Mouse (Mus musculus) limb, embryonic 15.5 days (tissue): ENCODE results near the gene Pdlim4. TPM values are rescaled to one million over a fixed set of nuclear protein-coding genes. Genes with fewer than 3 reads are reported as not detected.
A peak's percentile ranks its signal among the peaks of the same experiment; 100 is the strongest.
"Not testable (repeated sequence)": the region's sequence is repeated elsewhere in the genome, so short reads cannot be mapped to it uniquely, and the experiment has no call there.

Source experiments
- ATAC-seq: fragments of 200-750 bp; cut with Nextera tagmentation; 2 replicates; pipeline ENCODE4 v1.8.0; 2017; ENCODE audit warnings: low read depth, moderate TSS enrichment; ENCODE audit not compliant: insufficient number of reproducible peaks, low FRiP score, low TSS enrichment
- H3K27ac ChIP-seq: fragments of 300-500 bp; sonication (generic); 2 replicates; pipeline ENCODE4 v1.5.1; 2015; ENCODE audit warnings: moderate library complexity, mild to moderate bottlenecking, inconsistent platforms
- H3K27me3 ChIP-seq: fragments of 300-500 bp; sonication (generic); 2 replicates; pipeline ENCODE4 v1.6.1; 2015; ENCODE audit warnings: inconsistent platforms
- H3K36me3 ChIP-seq: fragments of 300-500 bp; sonication (generic); 2 replicates; pipeline ENCODE4 v1.6.1; 2015; ENCODE audit warnings: inconsistent platforms
- H3K4me1 ChIP-seq: fragments of 300-500 bp; sonication (generic); 2 replicates; pipeline ENCODE4 v1.6.1; 2015; ENCODE audit warnings: inconsistent platforms
- H3K4me2 ChIP-seq: fragments of 300-500 bp; sonication (generic); 2 replicates; pipeline ENCODE4 v1.6.1; 2015; ENCODE audit warnings: mild to moderate bottlenecking, inconsistent platforms
- H3K4me3 ChIP-seq: fragments of 300-500 bp; sonication (generic); 2 replicates; pipeline ENCODE4 v1.5.1; 2015; ENCODE audit warnings: mild to moderate bottlenecking, inconsistent platforms
- H3K9ac ChIP-seq: fragments of 300-500 bp; sonication (generic); 2 replicates; pipeline ENCODE4 v1.6.1; 2015; ENCODE audit warnings: inconsistent platforms
- H3K9me3 ChIP-seq: fragments of 300-500 bp; sonication (generic); 2 replicates; pipeline ENCODE4 v1.6.1; 2016; ENCODE audit warnings: inconsistent platforms
- WGBS: fragments of 180-500 bp; shearing (Covaris S2); methylation state at CpG from one replicate; pipeline ENCODE4 v1.1.7; 2015; 5-methylcytosine and 5-hydroxymethylcytosine counted together
- polyA plus RNA-seq: library from polyadenylated mRNA; unstranded; fragments of >200 nt; fragmentation: Nextera tagmentation; extraction: Ambion mirVana; gene quantifications from 2 replicates; pipeline ENCODE4 v1.2.1, GENCODE M21; 2015

Pdlim4 gene
- polyA plus RNA-seq, 1 experiment from 2014 or later: 125 TPM

- Histone ChIP-seq H3K4me1 (peaks cover 24% of the 10 kb centered on the region), H3K9ac (no peak overlapping the region), H3K9me3 (no peaks in the 10 kb centered on the region), H3K36me3 (no peaks in the 10 kb centered on the region), H3K4me2 (no peak overlapping the region), H3K27ac (peak overlapping the region; percentile 40; the same call in 1 of the 2 replicates), H3K27me3 (no peaks in the 10 kb centered on the region), H3K4me3 (no peak overlapping the region)
- 75% methylated on average over 11 of the region's 11 CpGs for WGBS
- no peak for ATAC-seq
Measured at GRCm38 (mm10) chr11:54007717-54008116, 61.1 kb downstream of the Pdlim4 start.

GRCm38 (mm10) chr11:54006901-54007300, 61.9 kb downstream of the Pdlim4 start:
- H3K9me3 ChIP-seq: no peaks in the 10 kb centered on the region
- ATAC-seq: no peak
- no peak overlapping the region for H3K4me2 ChIP-seq
- H3K4me1 ChIP-seq: peaks cover 28% of the 10 kb centered on the region
- no peak overlapping the region for H3K27ac ChIP-seq
- H3K4me3 ChIP-seq: no peak overlapping the region
- WGBS: 71% methylated on average over 4 of the region's 4 CpGs
- no peaks in the 10 kb centered on the region for H3K27me3 ChIP-seq
- H3K36me3 ChIP-seq: no peaks in the 10 kb centered on the region
- no peak overlapping the region for H3K9ac ChIP-seq

GRCm38 (mm10) chr11:54006362-54006761, 62.5 kb downstream of the Pdlim4 start:
- not testable (repeated sequence) for H3K4me3 ChIP-seq, H3K4me2 ChIP-seq, H3K36me3 ChIP-seq, H3K27me3 ChIP-seq, H3K9me3 ChIP-seq, H3K27ac ChIP-seq, H3K9ac ChIP-seq, ATAC-seq
- WGBS: 35% methylated on average over 5 of the region's 5 CpGs
- H3K4me1 ChIP-seq: peaks cover 28% of the 10 kb centered on the region

Other genes with a start within 250 kb of the Pdlim4 start
- 0.37 TPM in 2 replicates for gene Gm12216, start 209.8 kb downstream of the Pdlim4 start, polyA plus RNA-seq
- 7.6 and 8.2 TPM in 2 replicates for gene Slc22a5, start 177.4 kb downstream of the Pdlim4 start, polyA plus RNA-seq
- 4.3 and 5.0 TPM in 2 replicates for gene Slc22a21, start 88.7 kb downstream of the Pdlim4 start, polyA plus RNA-seq
- gene Slc22a4, start 40.9 kb downstream of the Pdlim4 start, polyA plus RNA-seq: 6.9 and 7.9 TPM in 2 replicates
- gene P4ha2, start 31.1 kb upstream of the Pdlim4 start, polyA plus RNA-seq: 132 and 149 TPM in 2 replicates
- not detected in 2 replicates for gene Csf2, start 180.7 kb upstream of the Pdlim4 start, polyA plus RNA-seq
- gene Il3, start 198.3 kb upstream of the Pdlim4 start, polyA plus RNA-seq: not detected in 2 replicates
- 0.52 and 0.93 TPM in 2 replicates for gene Acsl6, start 234.8 kb upstream of the Pdlim4 start, polyA plus RNA-seq